Mouse (Mus musculus) heart, adult 8-10 months (tissue): ENCODE data around the gene Naa38. TPM values are rescaled to one million over a fixed set of nuclear protein-coding genes. Genes with fewer than 3 reads are reported as not detected.
A peak's percentile ranks its signal among the peaks of the same experiment; 100 is the strongest.

Experiments
- DNase-seq: peaks from one replicate; pipeline ENCODE4 v3.0.0; 2022; ENCODE audit warnings: low spot score
- total RNA-seq, 4 experiments: library from RNA; stranded (reverse); gene quantifications; 2 replicates each; pipeline ENCODE4 v1.2.4; 2022

The Naa38 gene
- total RNA-seq, 4 experiments from 2014 or later = 109 to 140 (median 120) TPM

DNA sequence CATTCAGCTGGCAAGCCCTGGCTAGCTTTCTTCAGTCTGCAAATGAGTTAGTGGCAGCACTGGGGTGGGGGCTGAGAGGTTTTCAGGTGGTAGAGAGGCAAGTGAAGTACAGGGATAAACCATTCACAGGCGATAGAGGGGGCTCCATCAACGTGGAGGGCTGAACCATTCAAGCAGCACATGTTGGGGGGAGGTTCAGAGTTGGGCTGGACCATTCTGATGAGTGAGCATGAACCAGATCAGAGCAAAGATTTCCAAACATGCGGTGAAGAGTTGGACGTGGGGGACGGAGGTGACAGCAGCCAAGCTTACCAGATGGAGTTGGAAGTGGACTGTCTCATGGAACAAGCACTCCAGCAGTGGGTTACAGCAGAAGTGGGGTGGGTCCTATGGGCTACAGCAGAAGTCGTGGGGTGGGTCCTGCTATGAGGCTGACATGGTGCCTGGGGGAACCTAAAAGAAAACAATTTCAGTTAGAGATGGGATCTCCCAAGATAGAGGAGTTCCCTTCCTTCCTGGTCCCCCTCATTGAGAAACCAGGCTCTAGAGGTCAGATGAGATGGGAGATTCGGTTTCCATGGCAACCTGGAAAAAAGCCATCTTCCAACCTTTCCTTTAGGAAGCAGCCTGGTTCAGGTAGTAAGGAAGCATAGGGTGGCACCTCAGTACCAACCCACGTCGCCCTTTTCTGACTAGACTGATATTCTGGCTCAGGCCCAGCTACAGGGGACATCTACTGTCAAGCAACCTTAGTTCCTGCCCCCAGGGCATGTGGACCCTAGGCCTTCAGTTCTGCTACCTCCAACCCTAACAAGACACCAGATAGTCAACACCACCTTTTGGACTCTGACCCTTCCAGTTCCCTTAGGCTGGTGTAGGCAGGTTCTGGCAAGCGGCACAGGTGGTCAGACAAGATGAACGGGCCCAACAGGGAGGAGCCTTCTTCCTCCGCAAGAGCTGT is 18.2 kb downstream of the Naa38 start, which contains the start of gene Kdm6b:
TSS of gene Kdm6b (minus strand) at position 455 of the 961 bp plus-strand sequence.
- DNase-seq = no peak

GRCm38 (mm10) chr11:69414421-69415326 is 19.4 kb downstream of the Naa38 start:
- DNase-seq = no peak

DNA sequence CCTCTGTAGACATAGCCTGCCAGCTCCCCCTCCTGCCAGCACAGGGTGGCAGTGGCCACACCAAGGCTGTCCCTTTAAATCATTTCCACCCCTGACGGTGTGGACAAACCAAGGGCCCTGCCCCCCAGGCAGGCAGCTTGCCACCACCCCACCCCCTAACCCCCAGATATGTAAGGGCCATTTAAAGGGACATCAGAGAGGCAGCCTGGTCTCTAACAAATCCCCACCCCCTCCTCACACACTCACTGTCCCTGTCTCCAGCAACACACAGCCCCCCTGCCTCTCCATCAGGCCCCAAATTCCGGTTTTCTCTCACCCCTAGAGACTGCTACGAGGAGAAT is 20.0 kb downstream of the Naa38 start:
- DNase-seq = peak; percentile 48

DNA sequence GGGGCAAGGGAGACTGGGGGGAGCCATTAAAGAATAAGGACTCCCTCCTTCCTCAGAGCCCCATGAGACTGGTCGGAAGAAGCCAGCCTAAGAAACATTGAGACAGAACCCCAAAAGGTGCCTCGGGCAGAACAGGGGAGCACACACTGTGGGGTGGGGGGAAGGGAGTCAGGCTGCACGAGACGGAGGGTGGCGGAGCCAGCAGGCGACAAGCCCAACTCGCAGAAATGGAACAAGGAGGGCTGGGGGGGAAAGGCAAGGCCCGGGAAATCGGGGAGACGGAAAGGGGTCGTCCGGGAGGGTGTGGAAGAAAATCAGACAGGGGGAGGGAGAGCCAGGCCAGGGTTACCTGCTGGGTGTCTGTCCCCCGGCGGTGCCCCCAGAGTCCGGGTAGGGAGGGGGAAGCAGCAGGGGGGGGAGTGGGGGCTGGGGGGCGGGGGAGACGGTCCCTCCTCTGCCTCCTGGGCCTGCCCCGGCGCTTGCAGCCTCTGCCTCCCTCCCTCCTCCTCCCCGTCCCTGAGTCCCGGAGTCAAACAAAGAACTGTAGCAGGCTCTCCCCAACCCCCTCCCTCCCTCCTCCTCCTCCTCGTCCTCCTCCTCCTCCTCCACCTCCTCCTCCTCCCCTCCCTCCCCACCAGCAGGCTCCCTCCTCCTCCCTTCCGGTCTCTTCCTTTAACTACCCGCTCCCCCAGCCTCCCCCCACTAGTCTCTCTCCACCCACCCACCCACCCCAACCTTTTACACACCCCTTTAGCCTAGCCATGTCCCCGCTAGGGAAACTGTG is 20.6 kb downstream of the Naa38 start:
- no peak for DNase-seq

GRCm38 (mm10) chr11:69416509-69416908 is 21.2 kb downstream of the Naa38 start:
- DNase-seq = no peak

DNA sequence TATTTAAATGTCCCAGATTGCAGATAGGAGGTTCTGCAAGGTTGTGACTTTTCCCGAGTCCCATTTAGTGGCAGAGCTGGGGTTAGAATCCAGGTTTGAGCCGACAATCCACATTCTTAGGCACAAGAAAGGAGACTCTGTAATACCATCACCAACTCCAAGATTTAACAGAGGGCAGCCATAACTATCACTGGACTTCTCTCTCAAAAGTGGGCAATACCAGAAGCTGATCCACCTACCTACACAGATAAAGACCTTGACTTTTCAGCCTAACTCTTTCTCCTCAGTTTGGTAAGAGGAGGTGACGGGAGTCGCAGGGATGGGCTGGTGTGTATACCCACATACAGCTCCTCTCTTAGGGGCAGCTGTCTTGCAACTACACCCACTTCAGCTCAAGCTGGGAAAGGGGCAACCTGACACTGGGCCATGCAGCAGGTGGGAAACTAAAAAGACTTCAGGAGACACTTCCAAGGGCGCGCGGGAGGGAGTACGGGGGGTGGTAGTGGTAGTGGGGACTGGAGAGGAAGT is 21.7 kb downstream of the Naa38 start:
- no peak for DNase-seq

- peak; percentile 93 for DNase-seq
These were observed 22.4 kb downstream of the Naa38 start for GRCm38 (mm10) chr11:69417449-69418384.

GRCm38 (mm10) chr11:69418481-69419442 is 23.5 kb downstream of the Naa38 start:
- DNase-seq = peak; percentile 96

GRCm38 (mm10) chr11:69419443-69419812 is 24.1 kb downstream of the Naa38 start:
- DNase-seq = peak; percentile 33

DNA sequence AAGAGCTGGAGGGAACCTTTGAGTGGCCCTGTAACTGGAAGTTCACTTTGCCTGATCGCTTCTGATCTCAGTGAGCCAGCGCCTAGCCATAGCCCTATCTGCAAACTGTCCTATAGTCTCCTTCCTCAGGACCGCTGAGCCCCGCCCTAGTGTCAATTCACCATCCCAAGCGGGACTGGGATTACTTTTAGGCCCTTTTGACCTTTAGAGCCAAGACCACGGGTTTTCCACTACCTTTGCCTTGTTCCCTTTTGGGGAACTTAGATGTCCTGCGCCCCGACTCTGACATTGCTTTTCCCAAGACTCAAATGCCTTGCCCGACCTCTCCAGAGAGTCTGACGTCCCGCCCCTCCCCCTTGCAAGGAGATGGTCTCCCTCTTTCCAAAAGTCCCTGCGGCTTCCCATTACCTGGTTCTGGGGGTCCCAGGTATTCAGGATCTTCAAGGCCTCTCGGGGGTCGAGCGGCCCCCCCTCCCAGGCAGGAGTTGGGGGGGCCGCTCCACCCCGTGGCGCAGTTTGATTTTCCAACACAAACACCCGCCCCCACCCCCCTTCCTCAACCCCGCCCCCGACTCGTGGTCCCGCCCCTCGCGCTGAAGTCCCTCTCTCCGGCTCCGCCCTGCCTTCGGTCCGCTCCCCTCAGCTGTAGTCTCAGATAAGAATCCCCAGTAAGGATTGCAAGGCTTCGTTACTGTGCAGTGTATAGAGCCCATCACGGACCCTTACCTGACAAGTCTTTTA is 24.7 kb downstream of the Naa38 start:
- DNase-seq = peak; percentile 59

- no peak for DNase-seq
These were observed 25.3 kb downstream of the Naa38 start for GRCm38 (mm10) chr11:69420554-69421000.

GRCm38 (mm10) chr11:69421131-69421977 is 26.1 kb downstream of the Naa38 start:
- DNase-seq = no peak

- no peak for DNase-seq
These were observed 27.6 kb downstream of the Naa38 start for GRCm38 (mm10) chr11:69422842-69423241.

DNA sequence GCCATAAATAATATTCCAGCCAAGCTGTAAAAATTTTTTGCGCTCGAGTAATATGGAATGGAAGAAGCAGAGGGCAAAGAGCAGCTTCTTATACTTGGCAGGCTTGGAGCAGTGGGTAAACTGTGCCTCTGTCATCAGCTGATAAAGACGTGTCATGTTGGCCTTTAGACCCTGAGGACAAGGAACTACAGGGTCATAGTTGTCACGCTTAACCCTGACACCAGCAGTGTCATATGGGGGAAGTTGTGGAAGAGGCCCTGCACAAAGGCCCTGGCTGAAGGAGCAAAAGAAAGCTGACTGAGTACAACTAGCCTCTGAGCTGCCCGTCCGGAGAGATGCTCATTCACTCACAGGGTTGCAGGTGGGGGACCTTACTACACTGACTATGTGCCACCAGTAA is 28.6 kb downstream of the Naa38 start:
- DNase-seq = no peak

DNA sequence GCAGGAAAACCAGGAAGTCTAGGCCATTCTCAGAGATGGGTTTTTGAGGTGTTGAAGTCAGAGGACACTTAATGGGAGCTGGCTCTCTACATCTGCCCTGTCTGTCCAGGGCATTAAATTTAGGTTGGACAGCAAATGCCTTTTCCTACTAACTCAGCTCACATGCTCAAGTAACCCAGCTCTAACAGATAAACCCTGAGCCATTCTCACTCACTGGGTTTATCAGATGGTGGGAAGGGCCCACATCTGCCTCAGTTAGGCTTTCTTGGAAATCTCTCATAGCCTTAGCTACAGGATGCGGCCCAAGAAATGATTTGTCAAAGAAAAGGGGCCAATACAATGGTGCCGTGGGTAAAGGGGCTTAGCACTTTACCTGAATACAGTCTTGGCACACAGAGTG is 31.0 kb downstream of the Naa38 start:
- DNase-seq = no peak

GRCm38 (mm10) chr11:69428751-69429150 is 33.5 kb downstream of the Naa38 start:
- DNase-seq = no peak

DNA sequence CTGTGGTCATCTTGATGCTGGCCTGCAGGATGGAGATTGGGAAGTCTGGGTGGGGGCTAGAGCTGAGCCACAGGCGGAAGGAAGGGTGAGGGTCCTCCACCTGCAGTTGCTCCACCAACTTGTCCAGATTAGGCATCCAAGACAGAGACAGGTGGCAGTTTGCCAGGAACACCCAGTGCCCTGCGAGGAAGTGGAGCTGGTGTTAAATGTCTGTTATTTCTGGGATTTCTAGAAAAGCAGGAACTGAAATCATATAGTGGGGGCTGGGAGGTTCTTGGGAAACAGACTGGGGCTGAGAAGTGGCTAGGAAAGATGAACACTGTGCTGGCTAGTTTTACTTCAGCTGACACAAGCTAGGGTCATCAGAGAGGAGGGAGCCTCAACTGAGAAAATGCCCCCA is 34.0 kb downstream of the Naa38 start:
- peak; percentile 58 for DNase-seq
